Mouse (Mus musculus): ENCODE results near the gene Txk.

DNA sequence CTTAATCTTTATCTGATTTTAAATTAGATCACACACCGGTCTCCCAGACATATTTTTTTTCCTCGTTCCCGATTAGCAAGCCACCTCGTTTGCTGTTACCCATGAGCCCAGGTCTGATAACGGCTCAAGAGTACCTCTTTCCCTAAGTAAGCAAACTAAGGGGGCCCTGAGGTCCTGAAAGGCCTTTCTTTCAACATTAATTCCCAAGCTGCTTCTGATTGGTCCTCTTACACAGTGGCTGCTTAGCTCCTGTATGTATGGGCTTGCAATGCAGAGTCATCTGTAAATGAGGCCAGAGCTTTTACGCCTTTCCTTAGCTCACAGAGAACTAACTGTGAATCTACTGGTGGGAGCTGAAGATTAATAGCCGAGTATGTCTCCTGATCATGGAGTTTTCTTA is 15.7 kb downstream of the Txk start:
- TF ChIP-seq CHD2 (IDR thresholded peaks at IDR 0.05; ENCODE audit: low read depth, low read length), result no peak
- TF ChIP-seq ZC3H11A (IDR thresholded peaks at IDR 0.05; ENCODE audit: borderline replicate concordance, low read depth, low read length), result no peak
